In the genomic region with DNA sequence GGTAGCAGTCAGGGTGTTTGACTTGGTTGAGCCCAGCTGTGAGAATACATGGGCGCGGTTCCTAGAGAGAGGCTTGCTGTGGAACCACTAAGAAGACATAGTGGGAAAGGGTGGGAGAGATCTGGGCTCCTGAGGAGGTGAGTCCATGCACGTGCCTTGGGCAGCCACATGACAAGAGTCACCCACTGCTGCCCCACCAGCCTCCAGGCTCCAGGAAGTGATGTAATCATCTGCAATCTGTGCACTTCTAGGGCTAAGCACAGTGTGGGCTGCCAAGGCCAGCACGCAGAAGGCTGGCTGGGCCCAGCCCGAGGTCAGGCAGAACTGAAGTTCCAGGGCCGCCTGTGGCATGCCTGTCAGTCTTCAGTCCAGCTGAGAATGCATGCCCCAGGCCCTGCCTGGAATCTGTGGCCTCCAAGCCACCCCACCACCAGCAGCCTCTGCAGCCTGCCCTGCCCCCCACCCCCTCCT, we compare ENCODE assay signal across 8 mouse cellular contexts. TPM values are rescaled to one million over a fixed set of nuclear protein-coding genes. Genes with fewer than 3 reads are reported as not detected.
DNase-seq lines count a peak whose midpoint lies in the region; ATAC-seq lines count a peak whose summit lies in the region.

No protein-coding gene starts in this region.

- no peak overlapping the region for H3K27ac ChIP-seq in hindbrain, embryonic 12.5 days
- no peak overlapping the region for H3K27ac ChIP-seq in hindbrain, embryonic 11.5 days (ENCODE audit: low read depth, low read length)

- H3K4me1 ChIP-seq in hindbrain, embryonic 12.5 days, result peaks cover 45% of the 10 kb centered on the region
- peaks cover 13% of the 10 kb centered on the region for H3K4me1 ChIP-seq in hindbrain, embryonic 11.5 days (replicated peaks; ENCODE audit: control insufficient read depth, insufficient read depth, low read length)

- H3K9me3 ChIP-seq in hindbrain, embryonic 12.5 days (replicated peaks), result no peaks in the 10 kb centered on the region
- H3K9me3 ChIP-seq in hindbrain, embryonic 11.5 days (ENCODE audit: control insufficient read depth, low read length), result no peaks in the 10 kb centered on the region

- H3K9ac ChIP-seq in hindbrain, embryonic 12.5 days, result 0 out of 2 replicates have a peak overlapping the region, but pooled peaks have one; percentile 1
- H3K9ac ChIP-seq in hindbrain, embryonic 11.5 days (ENCODE audit: low read depth, low read length), result no peak overlapping the region

- 55% methylated on average over 6 of the region's 6 CpGs for WGBS in hindbrain, embryonic 12.5 days
- WGBS in hindbrain, embryonic 11.5 days, result 70% methylated on average over 6 of the region's 6 CpGs

- H3K4me2 ChIP-seq in hindbrain, embryonic 12.5 days (replicated peaks), result no peak overlapping the region
- H3K4me2 ChIP-seq in hindbrain, embryonic 11.5 days (replicated peaks; ENCODE audit: low read depth, low read length), result no peak overlapping the region

- H3K27me3 ChIP-seq in hindbrain, embryonic 12.5 days, result no peaks in the 10 kb centered on the region
- H3K27me3 ChIP-seq in hindbrain, embryonic 11.5 days (ENCODE audit: control insufficient read depth, insufficient read depth, low read length), result no peaks in the 10 kb centered on the region

- no peak for DNase-seq in hindbrain, embryonic 11.5 days (ENCODE audit: low spot score)
- DNase-seq in induced T-regulatory cell, adult 2 months (ENCODE audit: low read depth), result peak; percentile 32
- peak; percentile 78 for DNase-seq in lung, postnatal 25 days (ENCODE audit: low spot score)
- DNase-seq in right cerebral cortex, postnatal 10 days (ENCODE audit: low spot score in 2 of 2), result no peak
- no peak for DNase-seq in layer of hippocampus, adult 18-20 months (ENCODE audit: low spot score in 2 of 2)

- H3K36me3 ChIP-seq in hindbrain, embryonic 12.5 days, result peaks cover 62% of the 10 kb centered on the region
- H3K36me3 ChIP-seq in hindbrain, embryonic 11.5 days (ENCODE audit: control insufficient read depth, insufficient read depth, low read length), result peaks cover 11% of the 10 kb centered on the region

- no peak overlapping the region for H3K4me3 ChIP-seq in hindbrain, embryonic 12.5 days
- no peak overlapping the region for H3K4me3 ChIP-seq in hindbrain, embryonic 11.5 days (ENCODE audit: low read depth, low read length)

- ATAC-seq in hindbrain, embryonic 12.5 days (ENCODE audit: low FRiP score), result no peak
- ATAC-seq in hindbrain, embryonic 11.5 days (ENCODE audit: low FRiP score), result no peak
- peak; percentile 43 for ATAC-seq in activated CD4-positive, CD25-positive, alpha-beta regulatory T cell, adult 4 months
- ATAC-seq in erythroid progenitor cell, adult 5-6 weeks (replicated peaks; ENCODE audit: low FRiP score, poor library complexity, severe bottlenecking), result no peak

RNA-seq across cellular contexts. Expression of a gene that starts 46.3 kb away (rescaled TPM):
- polyA plus RNA-seq in hindbrain, embryonic 12.5 days (2016; fragmentation: Nextera tagmentation; extraction: Ambion mirVana), result 66.5 and 69.4 TPM in 2 replicates
- polyA plus RNA-seq in hindbrain, embryonic 11.5 days (2014; fragmentation: Nextera tagmentation; extraction: Ambion mirVana), result 47.5 and 57.0 TPM in 2 replicates
- 10 to 100 TPM; 23.8 to 27.9 TPM for polyA plus RNA-seq in activated CD4-positive, CD25-positive, alpha-beta regulatory T cell, adult 4 months (2017; shearing (Covaris generic))
- 20.9 and 36.0 TPM in 2 replicates for total RNA-seq in erythroid progenitor cell, adult 5-6 weeks (2015; ENCODE audit: low replicate concordance)
- 4.0 and 4.6 TPM in 2 replicates for total RNA-seq in erythroid progenitor cell, adult 5-6 weeks (2017; ENCODE audit: low replicate concordance)
- total RNA-seq in layer of hippocampus, adult 18-20 months (2021), result 10 to 100 TPM; 86.3 to 88.2 TPM

Comparison
In these comparisons a context has a peak if more than half of its experiments do, and no peak if none do; other contexts are left out.
1. DNase-seq: peak in induced T-regulatory cell, adult 2 months (single experiment) and lung, postnatal 25 days (single experiment); none in hindbrain, embryonic 11.5 days (single experiment), right cerebral cortex, postnatal 10 days (0 of 2) and layer of hippocampus, adult 18-20 months (0 of 2).